Mouse (Mus musculus): ENCODE data around the gene Col4a3. TPM values are rescaled to one million over a fixed set of nuclear protein-coding genes. Genes with fewer than 3 reads are reported as not detected.

The Col4a3 gene
- polyA plus RNA-seq, 1 experiment from 2014 or later: 0.14 TPM

- Histone ChIP-seq H3K4me3 (replicated peaks; ENCODE audit: low read depth, low read length) (peak overlapping the region; percentile 78), H3K27me3 (ENCODE audit: control insufficient read depth, insufficient read depth, low read length) (peaks cover 13% of the 10 kb centered on the region), H3K4me1 (ENCODE audit: control insufficient read depth, insufficient read depth, low read length) (peaks cover 10% of the 10 kb centered on the region), H3K4me2 (ENCODE audit: low read length) (peak overlapping the region; percentile 82), H3K27ac (replicated peaks; ENCODE audit: low read depth, low read length) (no peak overlapping the region), H3K36me3 (ENCODE audit: control insufficient read depth, insufficient read depth, low read length) (peaks cover 23% of the 10 kb centered on the region), H3K9me3 (ENCODE audit: control insufficient read depth, low read length) (no peaks in the 10 kb centered on the region), H3K9ac (replicated peaks; ENCODE audit: low read length) (peak overlapping the region; percentile 95; the same call in 1 of the 2 replicates)
- DNase-seq (peak; percentile 1), ATAC-seq (ENCODE audit: low FRiP score, low TSS enrichment) (no peak)
- WGBS: 52% methylated on average over 4 of the region's 4 CpGs
Observed at GRCm38 (mm10) chr1:82725875-82726185, 139.1 kb downstream of the Col4a3 start.

GRCm38 (mm10) chr1:82726482-82726881, 139.8 kb downstream of the Col4a3 start:
- no peak overlapping the region for H3K9ac ChIP-seq (replicated peaks; ENCODE audit: low read length)
- peaks cover 10% of the 10 kb centered on the region for H3K4me1 ChIP-seq (ENCODE audit: control insufficient read depth, insufficient read depth, low read length)
- H3K27ac ChIP-seq (replicated peaks; ENCODE audit: low read depth, low read length): no peak overlapping the region
- no peak for DNase-seq
- peaks cover 29% of the 10 kb centered on the region for H3K36me3 ChIP-seq (ENCODE audit: control insufficient read depth, insufficient read depth, low read length)
- H3K9me3 ChIP-seq (ENCODE audit: control insufficient read depth, low read length): no peaks in the 10 kb centered on the region
- H3K27me3 ChIP-seq (ENCODE audit: control insufficient read depth, insufficient read depth, low read length): peaks cover 13% of the 10 kb centered on the region
- peak overlapping the region; percentile 82; the same call in 1 of the 2 replicates for H3K4me2 ChIP-seq (ENCODE audit: low read length)
- H3K4me3 ChIP-seq (replicated peaks; ENCODE audit: low read depth, low read length): no peak overlapping the region
- 96% methylated on average over 5 of the region's 5 CpGs for WGBS
- no peak for ATAC-seq (ENCODE audit: low FRiP score, low TSS enrichment)

- DNase-seq (no peak), ATAC-seq (ENCODE audit: low FRiP score, low TSS enrichment) (no peak)
- peaks cover 90% of the 10 kb centered on the region for H3K36me3 ChIP-seq (ENCODE audit: control insufficient read depth, insufficient read depth, low read length)
- no peaks in the 10 kb centered on the region for H3K9me3 ChIP-seq (ENCODE audit: control insufficient read depth, low read length)
- H3K4me1 ChIP-seq (ENCODE audit: control insufficient read depth, insufficient read depth, low read length): no peaks in the 10 kb centered on the region
- no peak overlapping the region for H3K9ac ChIP-seq (replicated peaks; ENCODE audit: low read length)
- 98% methylated on average over 1 of the region's 1 CpGs for WGBS
- H3K4me2 ChIP-seq (ENCODE audit: low read length): no peak overlapping the region
- no peak overlapping the region for H3K27ac ChIP-seq (replicated peaks; ENCODE audit: low read depth, low read length)
- no peaks in the 10 kb centered on the region for H3K27me3 ChIP-seq (ENCODE audit: control insufficient read depth, insufficient read depth, low read length)
- no peak overlapping the region for H3K4me3 ChIP-seq (replicated peaks; ENCODE audit: low read depth, low read length)
Observed at GRCm38 (mm10) chr1:82733357-82733756, 146.6 kb downstream of the Col4a3 start.

- Histone ChIP-seq H3K27ac (replicated peaks; ENCODE audit: low read depth, low read length) (no peak overlapping the region), H3K27me3 (ENCODE audit: control insufficient read depth, insufficient read depth, low read length) (no peaks in the 10 kb centered on the region), H3K9ac (replicated peaks; ENCODE audit: low read length) (no peak overlapping the region), H3K36me3 (ENCODE audit: control insufficient read depth, insufficient read depth, low read length) (peaks cover 74% of the 10 kb centered on the region), H3K9me3 (ENCODE audit: control insufficient read depth, low read length) (no peaks in the 10 kb centered on the region), H3K4me3 (replicated peaks; ENCODE audit: low read depth, low read length) (no peak overlapping the region), H3K4me1 (ENCODE audit: control insufficient read depth, insufficient read depth, low read length) (no peaks in the 10 kb centered on the region), H3K4me2 (ENCODE audit: low read length) (no peak overlapping the region)
- no peak for ATAC-seq (ENCODE audit: low FRiP score, low TSS enrichment)
- WGBS: 94% methylated on average over 1 of the region's 1 CpGs
- DNase-seq: no peak
Observed at GRCm38 (mm10) chr1:82738066-82738465, 151.3 kb downstream of the Col4a3 start.

GRCm38 (mm10) chr1:82741539-82741938, 154.8 kb downstream of the Col4a3 start:
- Histone ChIP-seq H3K9me3 (ENCODE audit: control insufficient read depth, low read length) (no peaks in the 10 kb centered on the region), H3K36me3 (ENCODE audit: control insufficient read depth, insufficient read depth, low read length) (peaks cover 55% of the 10 kb centered on the region), H3K9ac (replicated peaks; ENCODE audit: low read length) (no peak overlapping the region), H3K27ac (replicated peaks; ENCODE audit: low read depth, low read length) (no peak overlapping the region), H3K4me1 (ENCODE audit: control insufficient read depth, insufficient read depth, low read length) (no peaks in the 10 kb centered on the region), H3K4me3 (replicated peaks; ENCODE audit: low read depth, low read length) (no peak overlapping the region), H3K4me2 (ENCODE audit: low read length) (no peak overlapping the region), H3K27me3 (ENCODE audit: control insufficient read depth, insufficient read depth, low read length) (no peaks in the 10 kb centered on the region)
- no peak for ATAC-seq (ENCODE audit: low FRiP score, low TSS enrichment)
- WGBS: 91% methylated on average over 7 of the region's 7 CpGs
- no peak for DNase-seq

GRCm38 (mm10) chr1:82743962-82744361, 157.2 kb downstream of the Col4a3 start:
- no peaks in the 10 kb centered on the region for H3K4me1 ChIP-seq (ENCODE audit: control insufficient read depth, insufficient read depth, low read length)
- no peak overlapping the region for H3K4me2 ChIP-seq (ENCODE audit: low read length)
- no peak overlapping the region for H3K9ac ChIP-seq (replicated peaks; ENCODE audit: low read length)
- no peak overlapping the region for H3K27ac ChIP-seq (replicated peaks; ENCODE audit: low read depth, low read length)
- WGBS: 95% methylated on average over 3 of the region's 3 CpGs
- no peaks in the 10 kb centered on the region for H3K9me3 ChIP-seq (ENCODE audit: control insufficient read depth, low read length)
- H3K36me3 ChIP-seq (ENCODE audit: control insufficient read depth, insufficient read depth, low read length): peaks cover 39% of the 10 kb centered on the region
- H3K4me3 ChIP-seq (replicated peaks; ENCODE audit: low read depth, low read length): no peak overlapping the region
- ATAC-seq (ENCODE audit: low FRiP score, low TSS enrichment): no peak
- no peaks in the 10 kb centered on the region for H3K27me3 ChIP-seq (ENCODE audit: control insufficient read depth, insufficient read depth, low read length)
- no peak for DNase-seq

GRCm38 (mm10) chr1:82746408-82746807, 159.7 kb downstream of the Col4a3 start:
- Histone ChIP-seq H3K9me3 (ENCODE audit: control insufficient read depth, low read length) (no peaks in the 10 kb centered on the region), H3K4me1 (ENCODE audit: control insufficient read depth, insufficient read depth, low read length) (no peaks in the 10 kb centered on the region), H3K27me3 (ENCODE audit: control insufficient read depth, insufficient read depth, low read length) (no peaks in the 10 kb centered on the region), H3K4me3 (replicated peaks; ENCODE audit: low read depth, low read length) (no peak overlapping the region), H3K9ac (replicated peaks; ENCODE audit: low read length) (no peak overlapping the region), H3K36me3 (ENCODE audit: control insufficient read depth, insufficient read depth, low read length) (peaks cover 37% of the 10 kb centered on the region), H3K27ac (replicated peaks; ENCODE audit: low read depth, low read length) (no peak overlapping the region), H3K4me2 (ENCODE audit: low read length) (no peak overlapping the region)
- ATAC-seq (ENCODE audit: low FRiP score, low TSS enrichment): no peak
- WGBS: 89% methylated on average over 4 of the region's 4 CpGs
- no peak for DNase-seq

GRCm38 (mm10) chr1:82747714-82748452, 161.2 kb downstream of the Col4a3 start:
- no peak overlapping the region for H3K27ac ChIP-seq (replicated peaks; ENCODE audit: low read depth, low read length)
- H3K36me3 ChIP-seq (ENCODE audit: control insufficient read depth, insufficient read depth, low read length): peaks cover 37% of the 10 kb centered on the region
- no peak for ATAC-seq (ENCODE audit: low FRiP score, low TSS enrichment)
- no peaks in the 10 kb centered on the region for H3K4me1 ChIP-seq (ENCODE audit: control insufficient read depth, insufficient read depth, low read length)
- WGBS: 95% methylated on average over 2 of the region's 2 CpGs
- H3K9me3 ChIP-seq (ENCODE audit: control insufficient read depth, low read length): no peaks in the 10 kb centered on the region
- H3K9ac ChIP-seq (replicated peaks; ENCODE audit: low read length): no peak overlapping the region
- no peak overlapping the region for H3K4me2 ChIP-seq (ENCODE audit: low read length)
- DNase-seq: no peak
- no peak overlapping the region for H3K4me3 ChIP-seq (replicated peaks; ENCODE audit: low read depth, low read length)
- no peaks in the 10 kb centered on the region for H3K27me3 ChIP-seq (ENCODE audit: control insufficient read depth, insufficient read depth, low read length)

GRCm38 (mm10) chr1:82759520-82759919, 172.8 kb downstream of the Col4a3 start:
- Histone ChIP-seq H3K4me2 (ENCODE audit: low read length) (no peak overlapping the region), H3K9me3 (ENCODE audit: control insufficient read depth, low read length) (no peaks in the 10 kb centered on the region), H3K4me3 (replicated peaks; ENCODE audit: low read depth, low read length) (no peak overlapping the region), H3K27ac (replicated peaks; ENCODE audit: low read depth, low read length) (no peak overlapping the region), H3K36me3 (ENCODE audit: control insufficient read depth, insufficient read depth, low read length) (peaks cover 29% of the 10 kb centered on the region), H3K9ac (replicated peaks; ENCODE audit: low read length) (no peak overlapping the region), H3K27me3 (ENCODE audit: control insufficient read depth, insufficient read depth, low read length) (no peaks in the 10 kb centered on the region), H3K4me1 (ENCODE audit: control insufficient read depth, insufficient read depth, low read length) (no peaks in the 10 kb centered on the region)
- peak; percentile 29 for DNase-seq
- WGBS: 89% methylated on average over 1 of the region's 1 CpGs
- no peak for ATAC-seq (ENCODE audit: low FRiP score, low TSS enrichment)

Measured in midbrain, embryonic 14.5 days (tissue).